Mouse (Mus musculus): ENCODE data around the gene Pon1.

The Pon1 gene

DNA sequence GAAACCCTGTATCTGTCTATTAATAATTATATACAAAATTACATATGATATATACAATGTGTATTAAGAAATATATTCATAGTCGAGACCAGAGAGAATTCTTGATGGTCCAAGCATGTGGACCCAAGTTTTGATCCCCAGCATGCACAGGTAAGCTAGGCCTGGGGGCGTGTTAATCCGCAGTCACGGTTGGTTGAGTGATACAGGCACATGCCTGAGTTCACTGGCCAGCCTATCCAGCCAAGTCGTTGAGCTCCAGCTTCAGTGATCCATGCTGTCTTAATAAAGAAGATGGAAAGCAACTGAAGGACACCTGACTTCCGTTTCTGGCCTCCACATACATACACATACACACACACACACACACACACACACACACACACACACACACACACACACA, 57.7 kb downstream of the Pon1 start:
- DNase-seq (ENCODE audit: extremely low spot score, low spot score) = no peak

DNA sequence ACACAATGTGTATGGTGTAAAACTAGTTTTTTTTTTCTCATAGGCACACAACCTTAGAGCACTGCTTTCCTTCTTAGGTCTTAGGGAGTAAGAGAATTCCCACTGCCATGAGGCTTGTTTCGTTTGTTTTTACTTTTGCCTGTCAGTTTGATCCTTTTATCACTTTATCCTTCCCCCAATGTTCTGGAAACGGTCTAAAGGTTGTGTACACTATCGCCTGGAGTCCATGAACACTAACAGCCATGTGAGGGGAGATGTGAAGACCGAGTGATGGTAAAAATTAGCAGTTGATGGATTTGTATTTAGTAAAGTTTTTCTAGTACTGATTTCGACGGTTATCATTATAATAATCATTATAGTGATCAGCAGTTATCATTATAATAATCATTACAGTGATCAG, 58.8 kb downstream of the Pon1 start:
- no peak for DNase-seq (ENCODE audit: extremely low spot score, low spot score)

DNA sequence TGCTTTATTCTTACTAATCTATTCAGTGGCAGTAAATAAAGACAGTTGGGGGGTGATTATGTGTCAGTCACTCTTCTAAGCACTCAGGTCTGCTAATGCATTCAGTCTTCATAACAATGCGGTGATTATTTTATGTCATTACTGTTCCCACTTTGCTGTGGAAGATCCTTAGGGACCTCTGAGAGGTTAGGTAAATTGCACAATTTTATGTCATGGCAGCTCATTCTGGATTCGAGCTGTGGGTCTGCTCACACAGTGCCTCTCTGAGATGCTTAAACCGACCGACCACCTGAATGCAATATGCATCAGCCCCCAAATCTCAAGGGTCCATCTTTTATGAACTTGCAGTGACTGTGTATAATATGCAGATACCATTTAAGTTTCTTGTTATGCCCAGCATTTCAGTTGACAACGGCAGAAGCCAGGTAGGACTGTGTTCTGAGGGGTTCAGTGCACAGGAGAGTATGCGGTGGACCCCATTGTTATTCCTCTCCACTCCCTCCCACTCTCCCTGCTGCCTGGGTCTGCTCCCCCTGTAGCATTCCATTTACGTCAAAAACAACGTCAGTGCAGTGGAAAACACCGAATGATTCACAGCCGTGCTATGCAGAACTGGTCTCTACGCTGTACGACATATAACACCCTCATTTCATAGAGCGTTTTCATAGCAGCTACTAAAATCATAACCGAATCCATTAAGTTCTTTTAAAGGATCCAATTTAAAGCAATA, 64.2 kb downstream of the Pon1 start:
- no peak for DNase-seq (ENCODE audit: extremely low spot score, low spot score)

DNA sequence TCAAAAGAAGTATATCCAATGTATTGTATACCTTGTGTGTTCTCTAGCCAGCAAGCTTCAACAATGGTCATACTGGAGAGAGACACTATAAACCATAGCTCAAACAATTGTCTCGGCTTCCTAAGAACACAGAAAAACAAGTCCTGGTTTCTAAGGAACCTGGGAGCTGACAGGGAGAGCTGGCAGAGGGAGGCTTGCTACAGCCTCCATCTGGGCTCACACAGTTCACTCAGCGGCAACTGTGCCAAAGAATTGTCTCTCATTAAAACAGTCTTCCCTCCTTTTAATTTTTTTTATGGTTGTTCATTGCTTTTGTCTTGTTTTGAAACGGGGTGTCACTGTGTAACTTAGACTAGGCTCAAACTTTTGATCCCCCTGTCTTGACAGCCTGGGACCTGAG, 73.5 kb downstream of the Pon1 start:
- DNase-seq (ENCODE audit: extremely low spot score, low spot score) = peak; percentile 10

DNA sequence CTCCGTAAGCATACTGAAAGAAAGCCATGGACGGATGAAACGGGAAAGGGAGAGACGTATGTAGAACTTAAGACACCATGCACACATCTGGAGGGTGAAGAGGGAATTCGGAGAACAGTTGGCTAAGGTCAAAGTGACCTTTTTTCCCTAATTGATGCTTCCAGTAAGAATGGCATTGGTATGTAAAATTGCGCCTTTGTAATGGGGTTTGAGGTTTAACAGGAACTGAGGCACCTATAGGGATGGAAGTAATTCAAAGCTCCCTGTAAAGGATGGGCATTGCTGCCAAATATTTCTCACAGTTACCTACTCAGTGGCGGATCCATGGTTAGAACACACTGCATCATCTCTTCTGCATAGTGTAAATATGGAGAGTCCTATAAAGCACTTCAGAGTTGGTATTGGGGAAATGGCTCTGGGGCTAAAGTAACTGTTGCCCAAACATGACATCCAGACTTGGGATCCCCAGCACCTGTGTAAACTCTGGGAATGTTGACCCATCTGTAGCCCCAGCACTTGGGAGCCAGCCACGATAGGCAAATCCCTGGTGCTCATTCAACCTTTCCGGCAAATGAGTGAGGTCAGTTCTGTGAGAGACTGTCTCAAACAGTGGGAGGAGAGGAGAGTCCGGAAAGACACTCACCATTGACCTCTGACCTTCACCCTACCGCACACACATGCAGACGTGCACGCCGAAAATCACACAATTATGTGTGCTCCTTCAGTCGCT, 74.4 kb downstream of the Pon1 start:
- DNase-seq (ENCODE audit: extremely low spot score, low spot score) = peak; percentile 12

Measured in neural tube, embryonic 10.5 days (tissue).